8 mouse cellular contexts compared by ENCODE assay signal in the genomic region with DNA sequence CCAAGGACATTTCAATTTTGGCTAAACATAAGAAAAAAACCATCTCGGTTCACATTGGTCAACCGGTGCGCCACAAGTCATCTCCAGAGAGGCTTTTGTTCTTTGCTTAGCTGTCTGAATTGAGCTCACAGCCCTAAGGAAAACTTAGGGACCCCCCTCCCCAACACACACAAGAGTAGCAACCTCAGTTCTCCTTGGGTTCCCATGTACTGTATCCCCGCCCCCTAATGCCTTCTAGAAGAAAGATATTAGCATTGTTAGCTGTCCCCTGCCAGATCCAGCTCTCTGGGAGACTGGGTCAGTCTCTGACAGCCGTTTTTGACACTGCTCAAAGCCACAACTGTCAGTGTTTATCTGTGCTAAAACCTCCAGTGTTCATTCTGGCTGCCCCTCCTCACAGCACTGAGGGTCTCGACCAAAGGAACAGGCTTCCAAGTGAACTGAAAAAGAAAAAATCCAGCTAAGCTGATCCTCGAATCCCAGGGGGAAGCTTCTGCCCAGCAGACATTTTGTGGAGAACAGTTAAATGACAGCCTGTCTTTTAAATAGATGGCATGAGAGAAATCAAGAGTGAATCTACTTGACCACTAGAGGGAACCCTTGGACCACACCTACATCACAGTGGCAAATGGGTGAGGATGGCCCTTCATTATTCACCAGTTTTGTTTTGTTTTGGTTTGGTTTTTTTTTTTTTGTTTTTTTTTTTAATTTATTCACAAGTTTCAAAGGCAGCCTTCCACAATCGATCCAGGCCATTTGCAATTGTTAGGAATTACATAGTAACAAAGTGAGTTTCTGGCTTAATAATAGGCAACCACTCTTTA.
A peak's percentile ranks its signal among the peaks of the same experiment; 100 is the strongest.
DNase-seq lines count a peak whose midpoint lies in the region; ATAC-seq and TF ChIP-seq lines count a peak whose summit lies in the region.

No protein-coding gene starts in this region.

- ATAC-seq in embryonic facial prominence, embryonic 11.5 days (replicated peaks; ENCODE audit: insufficient number of reproducible peaks, low FRiP score, low TSS enrichment, low read depth): no peak; the same call in 1 of the 2 replicates
- peak; percentile 61 for ATAC-seq in lung, postnatal 0 days

- peak; percentile 91 for TF ChIP-seq CTCF in lung, postnatal 0 days (IDR thresholded peaks at IDR 0.05)

- no peak overlapping the region for H3K4me2 ChIP-seq in embryonic facial prominence, embryonic 11.5 days (ENCODE audit: low read depth, low read length)
- H3K4me2 ChIP-seq in lung, postnatal 0 days (replicated peaks; ENCODE audit: low read depth, low read length): no peak overlapping the region

- no peaks in the 10 kb centered on the region for H3K36me3 ChIP-seq in embryonic facial prominence, embryonic 11.5 days (replicated peaks; ENCODE audit: control insufficient read depth, insufficient read depth, low read depth, low read length)
- peaks cover 24% of the 10 kb centered on the region for H3K36me3 ChIP-seq in lung, postnatal 0 days (ENCODE audit: insufficient read depth, low read length)

- no peaks in the 10 kb centered on the region for H3K9me3 ChIP-seq in embryonic facial prominence, embryonic 11.5 days (replicated peaks; ENCODE audit: control insufficient read depth, low read length)
- no peaks in the 10 kb centered on the region for H3K9me3 ChIP-seq in lung, postnatal 0 days (ENCODE audit: low read length)

- no peak overlapping the region for H3K4me3 ChIP-seq in embryonic facial prominence, embryonic 11.5 days (ENCODE audit: low read depth, low read length)
- no peak overlapping the region for H3K4me3 ChIP-seq in lung, postnatal 0 days (ENCODE audit: low read depth, low read length)

- H3K4me1 ChIP-seq in embryonic facial prominence, embryonic 11.5 days (ENCODE audit: control insufficient read depth, insufficient read depth, low read length): no peaks in the 10 kb centered on the region
- H3K4me1 ChIP-seq in lung, postnatal 0 days (ENCODE audit: insufficient read depth, low read depth, low read length): no peaks in the 10 kb centered on the region

- 58% methylated on average over 8 of the region's 8 CpGs for WGBS in embryonic facial prominence, embryonic 11.5 days
- 57% methylated on average over 8 of the region's 8 CpGs for WGBS in lung, postnatal 0 days

- H3K27ac ChIP-seq in embryonic facial prominence, embryonic 11.5 days (replicated peaks; ENCODE audit: low read depth, low read length): no peak overlapping the region
- no peak overlapping the region for H3K27ac ChIP-seq in lung, postnatal 0 days (ENCODE audit: low read length)

- DNase-seq in adrenal gland, adult (ENCODE audit: inconsistent age in 2 of 2, low spot score in 1 of 2): peak; percentile 29 to 81
- no peak for DNase-seq in adrenal gland, postnatal 25 days
- DNase-seq in thymus, postnatal 0 days (ENCODE audit: low spot score): peak; percentile 70
- DNase-seq in thymus, postnatal 36 days: no peak
- peak; percentile 78 for DNase-seq in embryonic facial prominence, embryonic 11.5 days (ENCODE audit: low spot score)
- DNase-seq in induced T-regulatory cell, adult 2 months (ENCODE audit: low read depth): peak; percentile 82
- peak; percentile 91 for DNase-seq in lung, postnatal 0 days (ENCODE audit: low spot score)
- DNase-seq in retina, postnatal 7 days (ENCODE audit: low read depth, low spot score): peak; percentile 58

- TF ChIP-seq EP300 in lung, postnatal 0 days (IDR thresholded peaks at IDR 0.05): no peak

- H3K27me3 ChIP-seq in embryonic facial prominence, embryonic 11.5 days (ENCODE audit: control insufficient read depth, insufficient read depth, low read length): no peaks in the 10 kb centered on the region
- H3K27me3 ChIP-seq in lung, postnatal 0 days (replicated peaks; ENCODE audit: insufficient read depth, low read length): no peaks in the 10 kb centered on the region

- no peak overlapping the region for H3K9ac ChIP-seq in embryonic facial prominence, embryonic 11.5 days (replicated peaks; ENCODE audit: low read length)
- H3K9ac ChIP-seq in lung, postnatal 0 days (replicated peaks; ENCODE audit: low read depth): no peak overlapping the region

Comparison
In these comparisons a context has a peak if more than half of its experiments do, and no peak if none do; other contexts are left out.
1. DNase-seq: peak in adrenal gland, adult (2 of 2), thymus, postnatal 0 days (single experiment), embryonic facial prominence, embryonic 11.5 days (single experiment), induced T-regulatory cell, adult 2 months (single experiment), lung, postnatal 0 days (single experiment) and retina, postnatal 7 days (single experiment); none in adrenal gland, postnatal 25 days (single experiment) and thymus, postnatal 36 days (0 of 2).